Mouse (Mus musculus) erythroblast, adult 5-6 weeks (primary cell): ENCODE data around the gene Olfr412. TPM values are rescaled to one million over a fixed set of nuclear protein-coding genes. Genes with fewer than 3 reads are reported as not detected.
A peak's percentile ranks its signal among the peaks of the same experiment; 100 is the strongest.

Experiments used
- ATAC-seq: replicated peaks from 2 replicates; pipeline ENCODE4 v1.8.0; 2016; ENCODE audit warnings: moderate number of reproducible peaks, mild to moderate bottlenecking, moderate TSS enrichment, inconsistent platforms; ENCODE audit not compliant: poor library complexity, low FRiP score, severe bottlenecking
- total RNA-seq, 2 experiments: library from RNA; stranded (forward) in 1 of 2; stranded (reverse) in 1 of 2; fragments of 150-400 nt in 1 of 2; fragments of 200-764, 138-1000 nt in 1 of 2; gene quantifications; 2 replicates each; pipeline versions ENCODE4 v1.2.3 to v1.2.4; 2015 to 2017; ENCODE audit warnings: low replicate concordance in 2 of 2

Olfr412 gene
- total RNA-seq (2015; ENCODE audit: low replicate concordance), result not detected in 2 replicates
- not detected in 2 replicates for total RNA-seq (2017; ENCODE audit: low replicate concordance)

DNA sequence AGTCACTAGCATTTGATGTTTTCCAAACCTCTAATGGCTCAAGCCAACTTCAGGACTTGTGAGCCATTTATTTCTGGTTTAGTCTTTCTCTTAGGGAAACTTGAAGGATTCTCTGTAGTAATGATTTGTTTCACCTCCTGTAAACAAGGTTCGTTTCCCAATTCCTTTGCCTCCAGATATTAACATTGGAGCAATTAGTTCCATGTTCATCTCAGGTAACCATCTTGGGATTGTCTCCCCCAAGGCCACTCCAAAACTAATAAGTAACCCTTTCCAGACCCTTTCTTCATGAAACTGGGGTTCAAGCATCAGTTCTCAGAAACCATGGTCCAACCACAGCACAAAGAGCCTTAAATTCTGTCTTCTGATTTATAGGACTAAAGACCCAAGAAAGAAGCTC lies at the start of gene Olfr412:
Olfr412 (plus strand) TSS at position 301 of the 400 bp plus-strand sequence.
- no peak for ATAC-seq

DNA sequence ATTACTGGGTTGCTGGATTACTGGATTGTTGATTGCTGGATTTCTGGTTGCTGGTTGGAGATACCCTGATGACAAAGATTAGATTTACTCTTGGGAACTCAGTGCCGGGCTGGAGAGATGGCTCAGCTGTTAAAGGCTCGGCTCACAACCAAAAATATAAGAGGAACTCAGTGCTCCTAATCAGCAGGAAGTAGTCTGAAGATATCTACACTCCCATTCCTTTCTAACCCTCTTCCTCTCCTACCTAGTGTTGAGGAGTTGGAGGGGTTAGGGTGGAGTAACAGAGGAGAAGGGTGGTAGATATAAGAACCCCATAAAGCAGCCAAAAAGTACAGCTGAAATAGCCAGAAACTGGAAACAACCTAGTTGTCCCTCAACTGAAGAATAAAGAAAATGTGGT lies 35.8 kb upstream of the Olfr412 start:
- no peak for ATAC-seq

DNA sequence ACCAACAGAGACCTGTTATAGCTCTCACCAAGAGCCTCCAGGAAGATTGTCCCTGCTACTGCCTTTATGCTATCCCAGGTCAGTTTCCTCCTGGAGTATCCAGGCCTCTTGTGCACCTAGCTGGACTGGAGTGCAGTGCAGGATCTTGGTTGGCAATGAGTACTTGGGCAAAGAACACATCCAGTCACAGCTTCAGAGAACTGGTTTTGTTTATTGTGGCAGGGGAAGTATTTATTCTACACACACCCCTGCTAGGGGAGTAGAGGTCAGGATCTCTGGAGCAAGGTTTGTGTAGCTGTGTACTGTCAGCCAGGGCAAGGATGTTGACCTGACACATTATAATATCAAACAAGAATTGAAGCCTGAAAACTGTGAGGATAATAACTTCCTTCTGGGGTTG lies 33.1 kb upstream of the Olfr412 start:
- no peak for ATAC-seq

DNA sequence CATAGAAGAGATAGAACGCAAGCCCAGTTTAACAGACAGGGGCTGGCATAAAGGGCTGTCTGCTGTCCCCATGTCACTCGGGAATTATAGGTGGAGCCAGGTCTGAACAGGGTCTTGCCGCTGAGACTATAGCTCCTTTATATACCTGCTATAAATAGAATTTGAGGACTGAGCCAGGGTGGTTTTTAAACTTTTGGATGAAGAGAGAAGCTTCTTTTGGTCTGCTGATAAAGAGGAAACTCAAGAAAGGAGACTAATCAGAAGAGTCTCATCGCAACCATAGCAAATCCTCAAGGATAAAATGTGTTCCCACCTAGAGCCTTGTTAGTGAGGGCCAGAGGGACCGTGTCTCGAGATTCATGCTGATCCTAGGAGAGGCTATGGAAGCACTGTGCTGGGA lies 23.9 kb upstream of the Olfr412 start, which contains the start of gene Olfr410:
Olfr410 (minus strand) TSS at position 101 of the 400 bp plus-strand sequence.
- ATAC-seq, result no peak

DNA sequence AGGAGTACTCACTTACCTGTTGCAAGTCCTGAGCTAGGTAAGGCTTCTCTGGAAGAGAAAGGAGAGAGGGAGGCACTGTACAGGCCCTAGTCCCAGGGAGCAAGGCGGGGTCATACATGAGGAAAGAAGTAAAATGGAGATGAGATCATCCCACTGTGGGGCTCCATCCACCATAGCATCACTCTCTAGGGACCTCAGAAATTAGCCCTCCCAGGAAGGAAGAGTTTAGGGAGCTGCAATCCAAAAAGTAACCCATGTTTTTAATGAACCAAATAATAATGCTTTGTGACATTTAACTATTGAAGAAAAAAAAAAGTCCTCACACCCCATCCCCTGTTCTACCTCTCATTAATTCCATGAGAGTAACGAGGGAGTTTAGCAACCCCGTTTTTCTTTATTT lies 9.3 kb upstream of the Olfr412 start, which contains the start of gene Olfr411:
Olfr411 (minus strand) TSS at position 101 of the 400 bp plus-strand sequence.
- ATAC-seq, result no peak

DNA sequence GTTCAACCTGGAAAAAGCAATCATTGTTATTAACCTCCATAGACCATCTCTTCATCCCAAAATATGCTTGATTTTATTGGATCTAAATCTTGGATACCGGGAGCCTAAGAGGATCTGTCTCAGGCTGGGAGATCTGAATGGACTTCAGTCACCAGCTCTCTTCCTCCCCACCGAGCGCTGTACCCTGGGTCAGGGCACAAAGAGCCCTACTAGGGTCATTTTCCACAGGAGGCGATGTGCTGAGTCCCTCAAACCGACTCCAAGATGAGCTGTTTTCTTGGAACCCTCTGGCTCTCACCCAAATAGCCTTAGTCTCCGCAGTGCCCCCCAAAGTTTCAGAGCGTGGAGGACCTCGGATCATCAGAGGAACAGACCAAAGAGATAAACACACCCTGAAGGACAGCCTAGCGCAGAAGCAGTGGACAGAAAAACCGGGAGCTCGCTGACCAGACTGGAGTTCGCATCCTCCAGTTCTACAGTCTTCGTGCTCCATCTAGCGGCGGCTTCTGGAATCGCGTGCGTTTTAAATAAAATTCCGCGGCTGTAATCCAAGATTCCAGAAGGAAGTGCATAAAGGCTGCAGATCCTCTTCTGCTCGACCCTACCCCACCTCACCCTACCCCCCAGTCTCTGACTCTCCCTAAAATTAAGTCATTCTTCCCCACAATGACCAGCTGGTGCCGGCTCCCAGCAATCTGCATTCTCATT lies 9.7 kb downstream of the Olfr412 start:
- peak; percentile 64; the same call in 1 of the 2 replicates for ATAC-seq

DNA sequence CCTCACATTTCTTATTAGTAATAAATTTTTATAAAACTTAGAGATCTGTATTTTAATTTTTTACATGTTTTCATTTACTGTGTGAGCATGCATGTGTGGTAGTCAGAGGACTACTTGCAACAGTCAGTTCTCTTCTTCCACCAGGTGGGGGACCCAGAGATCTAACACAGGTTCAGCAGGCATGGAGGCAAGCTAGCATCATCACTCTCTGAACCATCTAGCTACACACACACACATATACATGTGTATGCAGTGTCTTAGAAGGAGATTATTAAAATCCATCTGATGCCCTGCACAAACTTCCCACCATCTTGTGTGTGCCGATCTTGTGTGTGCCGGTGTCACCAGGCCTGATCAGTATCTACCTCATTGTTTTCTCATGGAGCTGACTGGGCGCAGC lies 15.0 kb downstream of the Olfr412 start:
- no peak for ATAC-seq

DNA sequence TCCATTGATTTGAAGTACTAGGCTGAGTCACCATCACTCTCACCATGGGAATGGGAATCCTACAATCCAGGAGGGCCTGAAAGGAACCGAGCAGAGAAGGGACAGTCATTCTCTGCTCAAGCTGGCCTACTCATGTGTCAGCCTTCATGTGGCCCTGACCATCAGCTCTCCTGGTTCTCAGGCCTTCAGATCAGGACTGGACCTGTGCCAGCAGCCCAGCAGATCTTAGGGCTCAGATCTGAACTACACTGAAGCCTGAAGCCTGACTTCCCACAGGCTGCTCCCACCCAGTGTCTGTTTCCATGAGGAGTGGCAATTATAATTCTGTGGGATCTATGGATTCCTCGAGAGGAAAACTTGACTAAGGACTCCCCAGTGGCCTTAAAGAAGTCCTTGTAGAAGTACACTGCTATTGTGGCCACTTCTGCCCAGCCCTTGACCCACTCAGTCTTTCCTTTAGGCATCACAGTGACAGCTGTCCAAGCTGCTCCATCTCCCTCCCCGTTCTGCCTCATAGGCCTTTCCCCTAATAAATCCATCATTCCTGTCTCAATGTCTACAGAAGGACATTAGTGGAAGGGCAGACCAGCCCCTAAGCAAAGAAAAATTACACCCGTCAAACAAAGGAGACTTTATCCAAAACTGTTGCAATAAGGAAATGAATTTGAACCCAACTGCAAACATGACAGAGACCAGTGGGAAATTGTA lies 17.5 kb downstream of the Olfr412 start:
- no peak for ATAC-seq

DNA sequence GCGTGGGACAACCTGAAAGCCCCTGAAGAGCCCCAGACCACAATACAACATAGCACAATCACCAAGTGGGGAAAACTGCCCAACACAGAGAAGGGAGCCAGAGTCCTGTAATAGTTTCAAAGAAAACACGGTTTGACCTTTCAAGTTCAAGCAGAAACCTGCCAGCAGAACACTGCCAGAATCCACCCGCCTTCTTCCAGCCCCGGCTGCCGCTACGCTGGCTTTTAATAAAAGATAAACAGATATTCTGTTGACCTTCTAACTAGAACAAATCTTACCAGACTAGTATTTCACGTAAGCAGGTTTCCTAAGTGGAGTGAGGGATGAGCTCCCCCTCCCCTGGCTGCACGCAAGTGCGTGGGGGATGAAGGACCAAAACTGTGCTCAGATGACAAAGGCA lies 23.8 kb downstream of the Olfr412 start:
- no peak for ATAC-seq

DNA sequence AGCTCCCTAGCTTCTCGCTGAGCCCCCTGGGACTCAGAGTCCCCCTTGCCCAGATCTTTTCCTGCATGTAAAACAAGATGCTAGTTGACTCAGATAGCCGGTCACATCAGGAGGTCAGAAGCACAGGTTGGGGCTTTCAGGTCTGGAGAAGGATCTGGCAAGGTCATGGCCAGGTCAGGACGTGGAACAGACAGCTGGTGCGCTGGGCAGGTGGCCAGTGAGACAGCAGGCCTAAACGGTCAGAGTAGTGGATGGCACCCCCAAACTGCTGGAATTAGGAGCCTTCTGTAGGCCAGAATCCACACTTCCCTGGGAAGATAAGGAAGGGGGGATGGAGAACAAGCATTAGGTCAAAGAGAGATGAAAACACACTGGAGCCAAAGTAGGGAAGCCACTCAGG lies 25.3 kb downstream of the Olfr412 start:
- ATAC-seq, result no peak

DNA sequence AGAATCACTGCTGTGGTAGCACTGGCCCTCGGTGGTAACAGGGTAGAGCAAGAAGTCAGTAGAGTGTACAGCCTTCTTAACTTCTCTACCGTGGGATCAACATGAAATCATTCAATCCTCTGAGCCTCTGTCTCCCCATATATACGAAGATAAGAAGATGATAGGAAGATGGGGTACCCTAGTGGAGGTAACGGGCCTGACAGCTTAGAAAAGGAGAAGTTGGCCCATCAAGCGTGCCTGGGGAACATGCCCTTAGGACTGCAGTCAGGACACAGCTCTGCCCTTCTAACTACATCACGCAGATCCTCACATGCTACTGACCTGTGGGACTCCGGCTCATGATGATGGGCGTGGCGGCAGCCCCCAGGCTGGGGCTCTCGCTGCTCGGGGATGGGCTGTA lies 30.0 kb downstream of the Olfr412 start:
- no peak for ATAC-seq

DNA sequence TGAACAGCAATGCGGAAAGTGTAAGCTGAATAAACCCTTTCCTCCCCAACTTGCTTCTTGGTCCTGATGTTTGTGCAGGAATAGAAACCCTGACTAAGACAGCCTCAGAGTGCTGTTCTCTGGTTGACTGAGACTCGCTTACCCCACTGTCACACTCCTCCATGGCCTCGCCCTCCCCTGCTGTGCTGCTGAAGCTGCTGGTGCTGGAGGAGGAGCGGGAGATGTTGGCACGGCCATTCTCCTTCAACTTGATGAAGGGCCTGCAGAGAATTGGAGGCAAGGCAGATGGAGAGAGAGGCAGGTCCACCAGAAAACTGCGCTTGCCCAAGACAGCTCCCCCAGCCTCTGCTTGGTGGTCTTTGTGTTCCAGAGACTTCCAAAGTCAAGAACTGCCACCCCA lies 31.0 kb downstream of the Olfr412 start:
- ATAC-seq, result no peak

DNA sequence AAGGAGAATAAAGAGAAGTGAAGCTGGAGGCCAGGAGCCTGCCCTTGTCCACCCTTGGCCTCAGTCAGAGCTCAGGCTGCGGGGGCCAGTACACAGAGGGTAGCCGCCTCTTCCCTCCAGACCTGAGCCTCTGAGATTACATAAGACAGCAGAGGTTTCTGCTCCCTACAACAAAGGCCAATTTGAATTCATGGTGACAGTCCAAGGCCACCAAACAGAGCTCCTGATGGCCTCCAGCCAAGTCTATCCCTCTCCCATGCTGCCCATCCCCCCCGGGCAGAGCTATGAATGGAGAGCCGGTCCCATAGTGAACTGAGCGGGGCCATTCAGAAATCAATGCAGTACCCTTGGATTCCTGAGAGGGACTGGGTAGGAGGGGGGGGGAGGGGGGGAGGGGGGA lies 31.6 kb downstream of the Olfr412 start:
- ATAC-seq, result no peak

DNA sequence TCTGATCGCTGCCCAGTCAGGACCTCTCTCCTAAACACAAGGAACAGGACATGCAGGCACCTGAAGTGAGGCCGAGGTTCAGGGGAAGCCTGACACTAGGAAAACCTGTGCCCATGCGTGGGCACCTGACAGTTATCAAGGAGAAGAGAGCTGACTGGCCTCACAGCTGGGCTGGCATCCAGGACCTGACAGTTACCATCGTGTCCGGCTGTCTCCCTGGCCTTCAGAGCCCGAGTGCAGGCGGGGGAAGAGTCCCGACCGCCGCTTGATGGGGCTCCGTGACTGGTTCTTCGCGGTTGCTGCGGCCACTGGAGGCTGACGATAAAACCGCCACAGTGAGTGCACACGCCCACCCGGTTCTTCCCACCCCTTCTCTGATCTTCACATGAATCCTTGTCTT lies 33.7 kb downstream of the Olfr412 start:
- ATAC-seq, result no peak

DNA sequence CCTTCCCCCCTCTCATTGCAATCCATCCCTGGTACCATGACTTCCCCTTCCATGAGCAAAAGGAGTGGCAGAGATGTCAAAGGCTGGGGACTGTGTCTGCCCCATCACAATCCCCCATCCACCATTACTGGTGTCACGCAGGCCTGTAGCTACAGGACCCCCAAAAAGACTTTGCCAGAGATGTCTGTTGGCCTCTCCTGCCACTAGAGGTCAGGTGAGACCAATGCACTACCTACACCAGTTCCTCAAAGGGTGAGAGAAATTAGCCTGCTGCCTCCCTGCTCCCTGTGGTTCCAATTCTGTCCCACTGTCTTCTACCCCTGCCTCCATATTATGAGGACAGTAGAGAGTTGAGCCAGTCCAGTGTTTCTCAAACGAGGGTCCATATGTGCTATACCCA lies 40.3 kb downstream of the Olfr412 start:
- ATAC-seq, result no peak

DNA sequence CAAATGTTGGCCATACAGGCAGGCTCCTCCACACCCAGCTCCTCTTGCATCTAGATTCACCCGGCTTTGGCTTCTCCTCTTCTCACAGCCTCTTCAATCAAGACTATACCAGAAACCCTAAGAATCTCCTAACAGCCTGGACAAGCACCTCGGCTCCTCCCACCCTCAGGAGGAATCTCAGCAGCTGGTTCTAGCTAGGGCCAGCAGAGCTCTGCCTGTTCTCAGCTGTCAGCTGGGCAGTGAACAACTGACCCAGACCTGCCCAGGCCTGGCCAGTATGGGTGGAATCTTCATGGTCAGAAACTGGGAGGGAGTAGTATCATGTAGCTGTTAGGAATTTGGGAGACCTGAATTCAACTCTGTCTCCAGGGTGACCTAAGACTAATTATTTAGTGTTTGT lies 42.3 kb downstream of the Olfr412 start:
- no peak for ATAC-seq

DNA sequence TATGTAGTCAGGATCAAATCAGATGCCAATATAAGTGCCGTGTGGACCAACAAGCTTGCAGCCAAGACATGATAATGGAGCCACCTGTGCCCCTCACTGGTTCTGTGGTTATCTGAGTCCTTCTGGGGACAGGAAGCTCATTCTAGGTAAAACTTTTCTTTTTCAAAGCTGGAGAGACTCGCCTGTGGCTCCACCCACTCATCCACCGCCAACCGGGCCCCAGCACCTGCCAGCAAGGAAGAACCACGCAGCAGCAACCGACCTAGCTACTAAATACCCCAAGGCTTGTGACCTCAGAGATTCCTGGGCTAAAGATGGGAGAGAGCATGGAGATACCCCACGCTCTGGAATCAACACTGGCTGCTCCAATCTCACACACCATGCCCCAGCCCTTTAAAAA lies 43.3 kb downstream of the Olfr412 start:
- ATAC-seq, result no peak

DNA sequence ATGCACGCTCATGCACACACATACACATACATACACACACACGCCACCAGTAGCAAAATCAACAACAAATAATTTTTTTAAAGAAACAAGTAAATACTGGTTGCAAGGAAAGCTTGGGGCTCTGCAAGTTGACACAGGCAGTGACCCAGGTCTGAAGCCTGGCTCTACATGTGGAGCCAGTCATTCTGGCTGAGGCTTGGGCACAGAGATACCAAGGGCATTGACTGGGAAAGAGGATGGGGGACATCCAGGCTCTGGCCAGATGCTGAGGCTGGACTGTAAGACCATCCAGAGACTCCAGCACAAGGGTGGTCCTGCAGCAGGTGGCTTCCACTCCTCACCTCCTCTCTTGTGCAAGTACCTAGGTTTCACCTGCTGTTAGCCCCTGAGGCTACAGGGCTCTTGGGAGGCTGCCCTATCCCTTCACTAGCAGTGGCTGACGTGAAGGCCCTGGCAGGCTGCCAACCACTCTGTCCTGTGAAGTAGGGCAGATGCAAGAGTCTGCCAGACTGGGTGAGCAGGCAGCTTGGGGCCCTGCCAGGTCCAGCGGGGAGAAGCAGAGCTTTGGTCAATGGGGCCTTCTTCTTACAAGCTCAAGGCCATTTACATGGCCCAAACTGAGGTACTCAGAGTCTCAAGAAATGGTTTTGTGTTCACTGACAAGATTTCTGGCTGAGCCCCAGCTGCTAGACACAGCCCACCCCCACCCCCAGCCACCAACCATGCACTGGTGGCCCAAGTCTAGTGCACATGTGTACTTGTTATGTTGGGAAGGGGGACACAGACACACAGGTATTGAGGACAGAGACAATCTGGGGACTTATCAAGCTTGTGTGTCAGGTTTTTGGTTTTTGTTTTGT lies 46.9 kb downstream of the Olfr412 start:
- no peak for ATAC-seq

DNA sequence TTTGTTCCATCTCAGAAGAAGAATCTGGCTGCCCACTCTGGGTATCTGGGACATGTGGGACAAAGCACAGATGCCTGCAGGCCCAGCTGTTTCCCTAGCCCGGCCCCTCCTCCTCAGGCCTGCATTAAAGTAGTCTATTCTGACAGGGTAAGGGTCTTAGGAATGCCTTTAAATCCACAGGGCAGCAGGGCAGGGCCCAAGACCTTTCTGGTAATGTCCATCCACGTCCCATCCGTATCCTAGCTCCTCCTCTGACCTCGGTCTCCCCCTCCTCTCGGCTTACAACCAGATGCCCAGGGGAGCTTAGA lies 47.5 kb downstream of the Olfr412 start:
- no peak for ATAC-seq

DNA sequence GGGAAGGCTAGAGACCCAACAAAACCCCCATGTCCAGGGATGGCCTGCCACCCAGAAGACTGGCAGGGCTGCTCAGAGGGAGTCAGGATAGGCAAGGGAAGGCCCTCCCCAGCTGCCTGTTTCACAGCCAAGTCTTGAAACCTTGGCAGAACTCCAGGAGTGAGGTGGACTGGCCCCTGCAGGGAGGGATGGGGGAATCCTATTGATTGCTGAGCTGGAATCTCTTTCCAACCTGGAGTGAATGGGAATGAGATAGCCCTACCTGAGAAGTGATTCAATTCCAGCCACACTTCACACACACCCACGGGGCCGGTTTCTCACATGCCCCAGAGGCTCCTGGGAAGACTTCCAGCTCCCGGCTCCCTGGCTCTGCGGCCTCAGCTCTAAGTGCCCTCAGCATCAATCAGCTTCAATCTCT lies 47.9 kb downstream of the Olfr412 start:
- ATAC-seq, result no peak

DNA sequence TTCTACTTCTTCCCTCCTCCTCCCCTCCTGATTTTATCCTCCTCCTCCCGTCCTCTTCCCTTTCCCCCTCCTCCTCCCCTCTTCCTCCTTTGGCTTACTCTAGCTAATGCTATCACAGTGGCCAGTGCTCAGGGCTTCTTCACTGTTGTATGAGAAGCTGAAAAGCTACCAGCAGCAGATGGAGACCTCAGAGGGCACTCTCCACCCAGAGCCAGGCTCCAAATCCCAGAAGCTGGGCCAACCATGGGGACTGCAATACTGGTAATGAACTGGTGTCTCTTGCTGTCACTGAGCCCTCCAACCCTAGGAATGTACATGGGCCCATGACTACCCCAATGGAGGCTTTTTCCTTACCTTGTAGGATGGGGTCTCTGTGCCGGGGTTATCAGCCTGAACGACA lies 50.1 kb downstream of the Olfr412 start:
- no peak for ATAC-seq
